Mouse (Mus musculus): ENCODE measurements around the gene Xpnpep2. TPM values are rescaled to one million over a fixed set of nuclear protein-coding genes. Genes with fewer than 3 reads are reported as not detected.

Gene Xpnpep2
- polyA plus RNA-seq, 1 experiment from 2014 or later: 0.29 TPM

- no peak for ATAC-seq (replicated peaks; ENCODE audit: low FRiP score)
- H3K9ac ChIP-seq (ENCODE audit: low read depth, low read length): no peak overlapping the region
- H3K27ac ChIP-seq (ENCODE audit: low read depth, low read length): no peak overlapping the region
- H3K4me2 ChIP-seq: no peak overlapping the region
- no peaks in the 10 kb centered on the region for H3K36me3 ChIP-seq (ENCODE audit: control insufficient read depth, insufficient read depth, low read length)
- no peaks in the 10 kb centered on the region for H3K27me3 ChIP-seq (replicated peaks; ENCODE audit: control insufficient read depth, insufficient read depth, low read length)
- no peak for DNase-seq (ENCODE audit: low spot score)
- 31% methylated on average over 1 of the region's 1 CpGs for WGBS
- no peaks in the 10 kb centered on the region for H3K9me3 ChIP-seq (ENCODE audit: control insufficient read depth, low read length)
- no peaks in the 10 kb centered on the region for H3K4me1 ChIP-seq (replicated peaks; ENCODE audit: control insufficient read depth, insufficient read depth, low read length)
- H3K4me3 ChIP-seq (ENCODE audit: low read depth, low read length): no peak overlapping the region
Measured at GRCm38 (mm10) chrX:48170368-48170767, 61.8 kb downstream of the Xpnpep2 start.

DNA sequence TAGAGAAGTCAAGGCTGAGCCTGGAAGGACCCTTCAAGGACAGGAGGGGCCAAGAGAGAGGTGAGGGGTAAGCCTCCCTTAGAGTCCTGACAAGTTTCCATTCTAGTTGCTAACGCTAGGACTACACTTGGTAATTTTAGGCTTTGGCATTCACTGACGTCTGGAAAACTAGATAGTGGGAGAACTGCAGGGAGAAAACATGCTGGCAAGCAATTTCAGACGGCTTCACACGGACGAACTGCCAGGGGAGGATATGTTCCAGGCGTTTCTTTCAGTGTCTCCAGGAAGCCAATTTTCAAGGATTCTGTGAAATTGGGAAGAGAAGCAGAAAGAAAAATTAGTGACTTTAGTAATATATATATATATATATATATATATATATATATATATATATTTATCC lies 73.3 kb downstream of the Xpnpep2 start:
- 77% methylated on average over 6 of the region's 6 CpGs for WGBS
- Histone ChIP-seq H3K9me3 (ENCODE audit: control insufficient read depth, low read length) (no peaks in the 10 kb centered on the region), H3K27me3 (replicated peaks; ENCODE audit: control insufficient read depth, insufficient read depth, low read length) (no peaks in the 10 kb centered on the region), H3K36me3 (ENCODE audit: control insufficient read depth, insufficient read depth, low read length) (no peaks in the 10 kb centered on the region), H3K4me2 (no peak overlapping the region), H3K9ac (ENCODE audit: low read depth, low read length) (no peak overlapping the region), H3K4me3 (ENCODE audit: low read depth, low read length) (no peak overlapping the region), H3K4me1 (replicated peaks; ENCODE audit: control insufficient read depth, insufficient read depth, low read length) (no peaks in the 10 kb centered on the region), H3K27ac (ENCODE audit: low read depth, low read length) (no peak overlapping the region)
- ATAC-seq (replicated peaks; ENCODE audit: low FRiP score): no peak
- no peak for DNase-seq (ENCODE audit: low spot score)

DNA sequence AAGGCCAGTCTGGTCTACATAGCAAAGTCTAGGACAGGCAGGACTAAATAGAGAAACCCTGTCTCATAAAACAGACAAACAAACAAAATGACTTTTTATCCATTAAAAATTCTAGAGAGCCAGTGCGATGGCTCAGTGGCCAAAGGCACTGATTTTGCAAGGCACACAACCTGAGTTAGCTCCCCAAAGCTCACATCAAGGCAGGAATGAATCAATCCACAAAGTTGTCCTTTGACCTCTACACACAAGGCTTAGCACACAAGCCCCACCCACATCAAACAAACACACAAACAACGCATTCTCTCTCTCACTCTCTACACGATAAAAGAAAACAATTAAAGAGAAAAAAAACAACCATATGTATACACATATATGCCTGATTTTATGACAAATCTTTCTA lies 76.2 kb downstream of the Xpnpep2 start:
- Histone ChIP-seq H3K4me2 (no peak overlapping the region), H3K36me3 (ENCODE audit: control insufficient read depth, insufficient read depth, low read length) (no peaks in the 10 kb centered on the region), H3K4me1 (replicated peaks; ENCODE audit: control insufficient read depth, insufficient read depth, low read length) (no peaks in the 10 kb centered on the region), H3K9ac (ENCODE audit: low read depth, low read length) (no peak overlapping the region), H3K9me3 (ENCODE audit: control insufficient read depth, low read length) (no peaks in the 10 kb centered on the region), H3K27ac (ENCODE audit: low read depth, low read length) (no peak overlapping the region), H3K4me3 (ENCODE audit: low read depth, low read length) (no peak overlapping the region), H3K27me3 (replicated peaks; ENCODE audit: control insufficient read depth, insufficient read depth, low read length) (no peaks in the 10 kb centered on the region)
- DNase-seq (ENCODE audit: low spot score) (no peak), ATAC-seq (replicated peaks; ENCODE audit: low FRiP score) (no peak)
- WGBS: 62% methylated on average over 3 of the region's 3 CpGs

Other genes starting within 250 kb of the Xpnpep2 start
- gene Smarca1, start 215.8 kb upstream of the Xpnpep2 start, polyA plus RNA-seq (2014; fragmentation: Nextera tagmentation; extraction: Ambion mirVana): 14.9 and 17.0 TPM in 2 replicates
- gene Ocrl, start 196.3 kb upstream of the Xpnpep2 start, polyA plus RNA-seq (2014; fragmentation: Nextera tagmentation; extraction: Ambion mirVana): 11.8 and 12.8 TPM in 2 replicates
- 0.60 and 0.95 TPM in 2 replicates for gene Apln, start 73.9 kb upstream of the Xpnpep2 start, polyA plus RNA-seq (2014; fragmentation: Nextera tagmentation; extraction: Ambion mirVana)
- 11.5 and 15.5 TPM in 2 replicates for gene Sash3, start 37.7 kb downstream of the Xpnpep2 start, polyA plus RNA-seq (2014; fragmentation: Nextera tagmentation; extraction: Ambion mirVana)
- gene Zdhhc9, start 100.2 kb downstream of the Xpnpep2 start, polyA plus RNA-seq (2014; fragmentation: Nextera tagmentation; extraction: Ambion mirVana): 2.6 and 3.1 TPM in 2 replicates
- 31.3 and 36.0 TPM in 2 replicates for gene Utp14a, start 148.1 kb downstream of the Xpnpep2 start, polyA plus RNA-seq (2014; fragmentation: Nextera tagmentation; extraction: Ambion mirVana)
- gene Bcorl1, start 232.6 kb downstream of the Xpnpep2 start, polyA plus RNA-seq (2014; fragmentation: Nextera tagmentation; extraction: Ambion mirVana): 5.4 and 7.3 TPM in 2 replicates

Measured in liver, embryonic 11.5 days (tissue).